Mouse (Mus musculus): ENCODE data around the gene Pdf. TPM values are rescaled to one million over a fixed set of nuclear protein-coding genes. Genes with fewer than 3 reads are reported as not detected.

Gene Pdf
- polyA plus RNA-seq, 1 experiment from 2014 or later, result 21.7 TPM

Small RNA genes within 50 kb of the gene (microRNA-seq; reads per million reads assigned to microRNA genes)
- gene Mir7075, result 1.3 reads per million, percentile 3 among the genes with 10 or more reads in this experiment

Other genes with a start within 250 kb of the Pdf start
- gene Has3, start 178.4 kb downstream of the Pdf start, polyA plus RNA-seq (2014; fragmentation: Nextera tagmentation; extraction: Ambion mirVana), result 1.4 and 1.8 TPM in 2 replicates
- gene Utp4, start 155.0 kb downstream of the Pdf start, polyA plus RNA-seq (2014; fragmentation: Nextera tagmentation; extraction: Ambion mirVana), result 52.7 and 55.2 TPM in 2 replicates
- 2.3 and 2.9 TPM in 2 replicates for gene Sntb2, start 112.9 kb downstream of the Pdf start, polyA plus RNA-seq (2014; fragmentation: Nextera tagmentation; extraction: Ambion mirVana)
- 131 and 153 TPM in 2 replicates for gene Vps4a, start 17.4 kb downstream of the Pdf start, polyA plus RNA-seq (2014; fragmentation: Nextera tagmentation; extraction: Ambion mirVana)
- gene Cog8, start 8.1 kb upstream of the Pdf start, polyA plus RNA-seq (2014; fragmentation: Nextera tagmentation; extraction: Ambion mirVana), result 34.2 and 41.4 TPM in 2 replicates
- gene Nip7, start 8.3 kb upstream of the Pdf start, polyA plus RNA-seq (2014; fragmentation: Nextera tagmentation; extraction: Ambion mirVana), result 97.0 and 106 TPM in 2 replicates
- gene Tmed6, start 17.0 kb upstream of the Pdf start, polyA plus RNA-seq (2014; fragmentation: Nextera tagmentation; extraction: Ambion mirVana), result not detected in 2 replicates
- 19.2 and 19.9 TPM in 2 replicates for gene Terf2, start 47.9 kb upstream of the Pdf start, polyA plus RNA-seq (2014; fragmentation: Nextera tagmentation; extraction: Ambion mirVana)
- 108 and 118 TPM in 2 replicates for gene Cyb5b, start 102.0 kb upstream of the Pdf start, polyA plus RNA-seq (2014; fragmentation: Nextera tagmentation; extraction: Ambion mirVana)
- 3.4 and 5.3 TPM in 2 replicates for gene Nfat5, start 244.9 kb upstream of the Pdf start, polyA plus RNA-seq (2014; fragmentation: Nextera tagmentation; extraction: Ambion mirVana)